Comparison of ENCODE assay signal across 18 mouse cellular contexts in genomic region chr1:156077655-156078054, GRCm38 (mm10).
"Had no signal": no experiment of that assay in that cellular context is flagged by ENCODE, and none has a peak within 500 bp of the region (broad histone marks: within the 10 kb centered on the region; RNA-seq: fewer than 3 reads in every experiment).

No protein-coding gene starts in this region.

- DNase-seq: kidney, adult 9 months; kidney, postnatal 14 days; layer of hippocampus, postnatal 36 days; liver, embryonic 13.5 days; lung, adult 2 months; lung, postnatal 14 days; lung, postnatal 4 days; right cerebral cortex, adult 18-20 months; right cerebral cortex, postnatal 14 days; right cerebral cortex, postnatal 4 days; thymus, postnatal 25 days had no signal

- H3K27me3 ChIP-seq: liver, embryonic 13.5 days; midbrain, embryonic 12.5 days; midbrain, embryonic 15.5 days; neural tube, embryonic 12.5 days; neural tube, embryonic 15.5 days had no signal

- ATAC-seq: midbrain, embryonic 15.5 days had no signal

- H3K4me3 ChIP-seq: layer of hippocampus, adult 2 months; left cerebral cortex, adult 2 months; liver, embryonic 13.5 days; midbrain, embryonic 12.5 days; midbrain, embryonic 15.5 days; neural tube, embryonic 12.5 days; neural tube, embryonic 15.5 days had no signal

- H3K9ac ChIP-seq: liver, embryonic 13.5 days; midbrain, embryonic 12.5 days; midbrain, embryonic 15.5 days; neural tube, embryonic 12.5 days; neural tube, embryonic 15.5 days had no signal

- H3K36me3 ChIP-seq: liver, embryonic 13.5 days; midbrain, embryonic 12.5 days; midbrain, embryonic 15.5 days; neural tube, embryonic 12.5 days; neural tube, embryonic 15.5 days had no signal

- H3K9me3 ChIP-seq: liver, embryonic 13.5 days; midbrain, embryonic 12.5 days; midbrain, embryonic 15.5 days; neural tube, embryonic 12.5 days; neural tube, embryonic 15.5 days had no signal

- H3K4me2 ChIP-seq: liver, embryonic 13.5 days; midbrain, embryonic 12.5 days; midbrain, embryonic 15.5 days; neural tube, embryonic 12.5 days; neural tube, embryonic 15.5 days had no signal

- H3K27ac ChIP-seq: layer of hippocampus, adult 2 months; left cerebral cortex, adult 2 months; liver, embryonic 13.5 days; midbrain, embryonic 12.5 days; midbrain, embryonic 15.5 days; neural tube, embryonic 12.5 days; neural tube, embryonic 15.5 days; stomach, postnatal 0 days had no signal

- H3K4me1 ChIP-seq: midbrain, embryonic 15.5 days; neural tube, embryonic 12.5 days; neural tube, embryonic 15.5 days had no signal
